8 mouse cellular contexts compared by ENCODE assay signal in the genomic region with DNA sequence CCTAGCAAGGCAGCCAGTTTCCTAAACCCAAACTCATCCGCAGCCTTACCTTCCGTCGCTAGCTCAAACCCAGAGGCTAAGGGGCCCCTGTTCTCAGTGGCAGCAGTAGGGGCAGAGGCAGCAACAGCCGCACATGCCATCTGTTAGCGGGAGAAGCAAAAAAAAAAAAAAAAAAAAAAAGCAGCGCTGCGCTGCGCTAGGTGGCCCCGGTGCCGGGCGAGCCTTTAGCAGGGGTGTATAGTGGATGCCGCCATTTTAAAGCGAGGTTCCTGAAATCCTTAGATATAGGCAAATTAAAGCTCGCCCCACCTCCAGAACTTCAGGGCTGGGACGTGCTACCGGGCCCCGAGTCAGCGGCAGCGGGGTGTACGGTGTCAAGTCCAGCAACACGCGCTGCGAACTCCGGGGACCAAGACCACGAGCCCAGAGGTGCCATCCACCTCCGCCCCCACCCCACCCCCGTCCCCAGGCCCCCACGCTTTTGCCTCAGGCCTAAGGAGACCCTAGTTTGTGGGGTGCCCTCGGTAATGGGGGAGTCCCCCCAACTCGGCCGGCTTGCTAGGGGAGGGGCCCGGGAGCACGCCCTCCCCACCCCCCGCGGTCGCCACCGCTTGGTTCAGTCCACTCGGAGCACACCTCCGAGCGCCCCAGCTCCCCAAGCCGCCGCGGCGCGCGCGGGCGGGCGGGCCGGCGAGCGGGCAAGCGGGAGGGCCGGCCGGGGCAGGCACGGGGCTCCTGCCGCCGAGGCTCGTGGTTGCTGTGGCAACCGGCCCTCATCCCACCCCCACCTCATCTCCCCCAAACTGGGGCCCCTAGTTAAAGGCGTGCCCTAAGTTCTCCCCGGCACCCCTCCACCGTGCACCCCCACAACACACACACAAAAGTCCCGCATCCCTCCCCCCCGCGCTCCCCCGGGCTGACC. TPM values are rescaled to one million over a fixed set of nuclear protein-coding genes. Genes with fewer than 3 reads are reported as not detected.
DNase-seq lines count a peak whose midpoint lies in the region; ATAC-seq lines count a peak whose summit lies in the region.

No protein-coding gene starts in this region.

- peak overlapping the region; percentile 55 for H3K4me3 ChIP-seq in embryonic facial prominence, embryonic 13.5 days
- H3K4me3 ChIP-seq in limb, embryonic 11.5 days (ENCODE audit: low read depth, low read length): peak overlapping the region; percentile 53
- H3K4me3 ChIP-seq in midbrain, embryonic 12.5 days: peak overlapping the region; percentile 54

- peak overlapping the region; percentile 67 for H3K9ac ChIP-seq in embryonic facial prominence, embryonic 13.5 days
- peak overlapping the region; percentile 63 for H3K9ac ChIP-seq in limb, embryonic 11.5 days (ENCODE audit: low read length)
- peak overlapping the region; percentile 37; the same call in 1 of the 2 replicates for H3K9ac ChIP-seq in midbrain, embryonic 12.5 days (replicated peaks)

- peaks cover 20% of the 10 kb centered on the region for H3K27me3 ChIP-seq in embryonic facial prominence, embryonic 13.5 days
- no peaks in the 10 kb centered on the region for H3K27me3 ChIP-seq in limb, embryonic 11.5 days (ENCODE audit: control insufficient read depth, insufficient read depth, low read length)
- peaks cover 23% of the 10 kb centered on the region for H3K27me3 ChIP-seq in midbrain, embryonic 12.5 days

- 29% methylated on average over 61 of the region's 67 CpGs for WGBS in embryonic facial prominence, embryonic 13.5 days
- WGBS in limb, embryonic 11.5 days: 12% methylated on average over 51 of the region's 67 CpGs
- WGBS in midbrain, embryonic 12.5 days: 32% methylated on average over 58 of the region's 67 CpGs

- H3K9me3 ChIP-seq in embryonic facial prominence, embryonic 13.5 days: no peaks in the 10 kb centered on the region
- no peaks in the 10 kb centered on the region for H3K9me3 ChIP-seq in limb, embryonic 11.5 days (ENCODE audit: control insufficient read depth, low read length)
- H3K9me3 ChIP-seq in midbrain, embryonic 12.5 days: no peaks in the 10 kb centered on the region

- peak overlapping the region; percentile 77 for H3K27ac ChIP-seq in embryonic facial prominence, embryonic 13.5 days
- H3K27ac ChIP-seq in limb, embryonic 11.5 days (replicated peaks; ENCODE audit: low read depth, low read length): peak overlapping the region; percentile 81
- no peak overlapping the region for H3K27ac ChIP-seq in midbrain, embryonic 12.5 days (replicated peaks)

- no peaks in the 10 kb centered on the region for H3K4me1 ChIP-seq in embryonic facial prominence, embryonic 13.5 days
- no peaks in the 10 kb centered on the region for H3K4me1 ChIP-seq in limb, embryonic 11.5 days (ENCODE audit: control insufficient read depth, insufficient read depth, low read length)
- no peaks in the 10 kb centered on the region for H3K4me1 ChIP-seq in midbrain, embryonic 12.5 days

- peak overlapping the region; percentile 66 for H3K4me2 ChIP-seq in embryonic facial prominence, embryonic 13.5 days
- peak overlapping the region; percentile 48 for H3K4me2 ChIP-seq in limb, embryonic 11.5 days (ENCODE audit: low read depth, severe bottlenecking)
- H3K4me2 ChIP-seq in midbrain, embryonic 12.5 days (replicated peaks): peak overlapping the region; percentile 74

- DNase-seq in adrenal gland, postnatal 14 days: peak; percentile 76
- peak; percentile 48 to 60 for DNase-seq in heart, postnatal 14 days
- peak; percentile 61 for DNase-seq in limb, embryonic 11.5 days (ENCODE audit: low spot score)
- peak; percentile 81 to 90 for DNase-seq in spleen, postnatal 4 days (ENCODE audit: low spot score in 2 of 2)
- no peak for DNase-seq in frontal cortex, postnatal 36 days (ENCODE audit: low spot score in 2 of 2)

- H3K36me3 ChIP-seq in embryonic facial prominence, embryonic 13.5 days: no peaks in the 10 kb centered on the region
- no peaks in the 10 kb centered on the region for H3K36me3 ChIP-seq in limb, embryonic 11.5 days (ENCODE audit: control insufficient read depth, insufficient read depth, low read length)
- H3K36me3 ChIP-seq in midbrain, embryonic 12.5 days: no peaks in the 10 kb centered on the region

- peak; percentile 68 for ATAC-seq in CD4-positive, CD25-positive, alpha-beta regulatory T cell, adult 4 months
- ATAC-seq in embryonic facial prominence, embryonic 13.5 days (ENCODE audit: insufficient number of reproducible peaks, insufficient read depth, low FRiP score, low TSS enrichment, low read depth): peak; percentile 72
- peak; percentile 79; the same call in 1 of the 2 replicates for ATAC-seq in limb, embryonic 11.5 days (ENCODE audit: insufficient number of reproducible peaks, low FRiP score, low TSS enrichment, low read depth)
- peak; percentile 91 for ATAC-seq in midbrain, embryonic 12.5 days (ENCODE audit: low FRiP score, low read depth)

- intact Hi-C loops in heart, postnatal 14 days (cut with DNase I): no loop called here

RNA-seq across cellular contexts. Expression of a gene that starts 1.4 kb away (rescaled TPM):
- polyA plus RNA-seq in CD4-positive, CD25-positive, alpha-beta regulatory T cell, adult 4 months (2017; shearing (Covaris generic)): 10 to 100 TPM; 34.5 to 43.4 TPM
- total RNA-seq in adrenal gland, postnatal 14 days (2021): 8.2 and 9.2 TPM in 2 replicates
- 11.7 and 12.2 TPM in 2 replicates for polyA plus RNA-seq in embryonic facial prominence, embryonic 13.5 days (2015; fragmentation: Nextera tagmentation; extraction: Ambion mirVana)
- 1 to 10 TPM; 2.4 to 4.1 TPM for total RNA-seq in heart, postnatal 14 days (2021)
- 16.8 and 19.2 TPM in 2 replicates for polyA plus RNA-seq in limb, embryonic 11.5 days (2014; fragmentation: Nextera tagmentation; extraction: Ambion mirVana)
- polyA plus RNA-seq in midbrain, embryonic 12.5 days (2016; fragmentation: Nextera tagmentation; extraction: Ambion mirVana): 3.1 and 3.3 TPM in 2 replicates

Comparison
In these comparisons a context has a peak if more than half of its experiments do, and no peak if none do; other contexts are left out.
1. DNase-seq: peak in adrenal gland, postnatal 14 days (single experiment), heart, postnatal 14 days (2 of 2), limb, embryonic 11.5 days (single experiment) and spleen, postnatal 4 days (2 of 2); none in frontal cortex, postnatal 36 days (0 of 2).
2. Peak in every context shown above with its lines, with median percentiles within 50 percentile points of each other: ATAC-seq, H3K4me2 ChIP-seq, H3K4me3 ChIP-seq and H3K9ac ChIP-seq.